Mouse (Mus musculus) megakaryocyte, embryonic 14.5 days (primary cell): ENCODE results near the gene Slc29a1.

ENCODE experiments used
- FLI1 ChIP-seq: IDR thresholded peaks from 2 replicates; pipeline ENCODE4 v1.6.1; 2012; ENCODE audit warnings: low read length, inconsistent platforms, mixed read lengths
- GATA1 ChIP-seq: IDR thresholded peaks from 3 replicates; pipeline ENCODE4 v1.6.1; 2012; ENCODE audit warnings: mixed read lengths, low read length, inconsistent platforms, borderline replicate concordance

GRCm38 (mm10) chr17:45581567-45581983 lies 17.8 kb downstream of the Slc29a1 start:
- no peak for TF ChIP-seq GATA1
- no peak for TF ChIP-seq FLI1
